Mouse (Mus musculus) MEL (cell line): Measurements from ENCODE around the gene Klk4.

Source experiments
- BHLHE40 ChIP-seq: IDR thresholded peaks from 2 replicates; pipeline ENCODE4 v1.6.1; 2012; ENCODE audit warnings: low read depth, mild to moderate bottlenecking, inconsistent platforms, low read length, improper control_type of control experiment, borderline replicate concordance
- CHD2 ChIP-seq: IDR thresholded peaks from 2 replicates; pipeline ENCODE4 v1.6.1; 2011; ENCODE audit warnings: low read length, improper control_type of control experiment
- CTCF ChIP-seq, 3 experiments: IDR thresholded peaks in 2 of 3; conservative IDR thresholded peaks in 1 of 3; 2 replicates each; pipeline ENCODE4 v1.5.1; 2011 to 2012; ENCODE audit warnings: low read length in 3 of 3, low read depth in 2 of 3, mild to moderate bottlenecking in 2 of 3, improper control_type of control experiment in 1 of 3, inconsistent platforms in 1 of 3, mixed read lengths in 1 of 3, moderate library complexity in 1 of 3; ENCODE audit not compliant: control insufficient read depth in 1 of 3, insufficient read depth in 1 of 3, poor library complexity in 1 of 3, severe bottlenecking in 1 of 3
- ELF1 ChIP-seq: IDR thresholded peaks from 2 replicates; pipeline ENCODE4 v1.6.1; 2014; ENCODE audit warnings: low read depth, mild to moderate bottlenecking, inconsistent platforms, low read length, improper control_type of control experiment, moderate library complexity
- EP300 ChIP-seq, 2 experiments: IDR thresholded peaks; 2 replicates each; pipeline ENCODE4 v1.6.1; 2011; ENCODE audit warnings: improper control_type of control experiment in 2 of 2, low read length in 2 of 2, low read depth in 1 of 2, mild to moderate bottlenecking in 1 of 2
- GABPA ChIP-seq: IDR thresholded peaks from 2 replicates; pipeline ENCODE4 v1.6.1; 2012; ENCODE audit warnings: low read depth, mild to moderate bottlenecking, inconsistent platforms, low read length, improper control_type of control experiment, moderate library complexity
- HCFC1 ChIP-seq: IDR thresholded peaks from 2 replicates; pipeline ENCODE4 v1.6.1; 2012; ENCODE audit warnings: low read depth, mild to moderate bottlenecking, inconsistent platforms, low read length, improper control_type of control experiment, moderate library complexity
- NRF1 ChIP-seq: IDR thresholded peaks from 2 replicates; pipeline ENCODE4 v1.6.1; 2014; ENCODE audit warnings: low read depth, mild to moderate bottlenecking, inconsistent platforms, low read length, improper control_type of control experiment, moderate library complexity; ENCODE audit not compliant: poor library complexity, insufficient read depth, severe bottlenecking
- POLR2A ChIP-seq, 2 experiments: IDR thresholded peaks; 2 replicates each; pipeline ENCODE4 v1.6.1; 2011 to 2012; ENCODE audit warnings: low read length in 2 of 2, mild to moderate bottlenecking in 2 of 2, control low read depth in 1 of 2, improper control_type of control experiment in 1 of 2, low read depth in 1 of 2, moderate library complexity in 1 of 2; ENCODE audit not compliant: control insufficient read depth in 1 of 2, insufficient read depth in 1 of 2, poor library complexity in 1 of 2
- SIN3A ChIP-seq: IDR thresholded peaks from 2 replicates; pipeline ENCODE4 v1.6.1; 2012; ENCODE audit warnings: low read length, improper control_type of control experiment, inconsistent platforms
- UBTF ChIP-seq: IDR thresholded peaks from 2 replicates; pipeline ENCODE4 v1.6.1; 2012; ENCODE audit warnings: low read depth, mild to moderate bottlenecking, inconsistent platforms, low read length, improper control_type of control experiment, moderate library complexity, borderline replicate concordance; ENCODE audit not compliant: insufficient read depth

DNA sequence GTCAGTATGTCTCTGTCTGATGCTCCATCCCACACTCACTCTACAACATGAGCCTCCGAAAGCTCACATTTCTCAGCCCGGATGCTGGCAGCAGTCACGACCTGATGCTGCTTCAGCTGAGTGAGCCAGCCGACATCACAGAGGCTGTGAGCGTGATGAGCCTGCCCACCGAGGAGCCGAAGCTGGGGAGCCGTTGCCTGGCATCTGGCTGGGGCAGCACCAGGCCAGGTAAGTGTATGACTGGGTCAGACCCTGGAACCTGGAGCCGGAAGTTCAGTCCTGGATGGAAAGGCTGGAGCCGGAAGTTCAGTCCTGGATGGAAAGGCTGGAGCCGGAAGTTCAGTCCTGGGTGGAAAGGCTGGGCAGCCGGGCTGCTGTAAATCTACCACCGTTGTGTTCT, 37.5 kb downstream of the Klk4 start:
- TF ChIP-seq CTCF (IDR thresholded peaks at IDR 0.05 in 2 of 3, conservative IDR thresholded peaks at IDR 0.05 in 1 of 3; ENCODE audit: control insufficient read depth in 1 of 3, insufficient read depth in 1 of 3, low read depth in 2 of 3, low read length in 3 of 3, poor library complexity in 1 of 3, severe bottlenecking in 1 of 3) = no peak
- no peak for TF ChIP-seq SIN3A
- TF ChIP-seq ELF1 = no peak
- no peak for TF ChIP-seq UBTF
- no peak for TF ChIP-seq BHLHE40
- TF ChIP-seq EP300 (IDR thresholded peaks at IDR 0.05; ENCODE audit: low read depth in 1 of 2, low read length in 2 of 2) = no peak
- TF ChIP-seq CHD2 = no peak
- no peak for TF ChIP-seq POLR2A (IDR thresholded peaks at IDR 0.05; ENCODE audit: control insufficient read depth in 1 of 2, insufficient read depth in 1 of 2, low read depth in 1 of 2, low read length in 2 of 2, poor library complexity in 1 of 2)
- TF ChIP-seq NRF1 = no peak
- TF ChIP-seq HCFC1 = no peak
- no peak for TF ChIP-seq GABPA
